Mouse (Mus musculus): ENCODE results near the gene Tirap.

DNA sequence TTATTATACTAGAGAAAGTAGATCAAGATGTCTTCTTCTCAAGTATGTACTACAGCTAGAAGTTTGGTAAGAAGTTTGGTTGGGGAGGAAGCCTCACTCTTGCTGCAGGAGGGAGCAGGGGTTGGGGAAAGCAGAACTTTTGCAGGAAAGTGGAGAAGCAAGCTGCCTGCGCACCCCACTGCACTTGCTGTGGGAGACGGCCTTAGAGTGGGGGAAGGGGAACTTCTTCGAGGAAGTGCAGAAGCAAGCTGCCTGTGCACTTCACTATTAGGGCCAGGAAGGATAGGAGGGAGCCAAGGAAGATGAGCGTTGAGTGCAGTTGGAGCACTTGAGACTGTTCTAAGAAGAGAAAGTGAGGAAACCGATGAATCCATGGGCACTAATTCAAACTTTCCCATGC is 16.7 kb downstream of the Tirap start:
- TF ChIP-seq CTCF (IDR thresholded peaks at IDR 0.05; ENCODE audit: extremely low read depth, insufficient read length, insufficient replicate concordance, low read depth, low read length), result no peak
- no peak for TF ChIP-seq POLR2A (IDR thresholded peaks at IDR 0.05; ENCODE audit: low read depth, low read length)
